Mouse (Mus musculus) CH12.LX (cell line): ENCODE measurements at regions not wholly inside any gene's neighbourhood (a gene's known extent, or its start where the extent isn't known, plus 50 kb on each side); places are given as distances from the start of the nearest gene placed in this dataset.

Experiments
- DNase-seq: peaks from one replicate; pipeline ENCODE4 v3.0.0-alpha.2; 2013; ENCODE audit errors: extremely low read depth
- H3K27ac ChIP-seq: 2 replicates; pipeline ENCODE4 v1.5.1; 2012; ENCODE audit warnings: low read depth, mild to moderate bottlenecking, control low read depth, moderate library complexity; ENCODE audit not compliant: insufficient read depth
- H3K27me3 ChIP-seq: replicated peaks from 2 replicates; pipeline ENCODE3; 2012; ENCODE audit warnings: inconsistent platforms
- H3K36me3 ChIP-seq, 2 experiments: replicated peaks in 1 of 2; 2 replicates each; pipeline versions ENCODE3 to v1.6.1; 2012; ENCODE audit warnings: inconsistent platforms in 1 of 2, low read length in 1 of 2, mild to moderate bottlenecking in 1 of 2, mixed read lengths in 1 of 2, moderate library complexity in 1 of 2; ENCODE audit not compliant: control insufficient read depth in 1 of 2, insufficient read depth in 1 of 2
- H3K4me1 ChIP-seq, 2 experiments: 2 replicates each; pipeline ENCODE4 v1.6.1; 2012; ENCODE audit warnings: inconsistent platforms in 1 of 2, moderate library complexity in 1 of 2; ENCODE audit not compliant: insufficient read depth in 2 of 2, control insufficient read depth in 1 of 2
- H3K4me2 ChIP-seq: 2 replicates; pipeline ENCODE4 v1.6.1; 2012; ENCODE audit warnings: low read depth, mild to moderate bottlenecking, control low read depth; ENCODE audit not compliant: poor library complexity, insufficient read depth, severe bottlenecking
- H3K4me3 ChIP-seq, 3 experiments: fragments of 150-350 bp in 1 of 3; sonication (generic) in 1 of 3; replicated peaks in 1 of 3; 2 replicates each; pipeline versions ENCODE3 to v1.5.1; 2011 to 2012; ENCODE audit warnings: low read depth in 2 of 3, low read length in 2 of 3, mild to moderate bottlenecking in 2 of 3, moderate library complexity in 2 of 3, control low read depth in 1 of 3, improper control_type of control experiment in 1 of 3, inconsistent platforms in 1 of 3, mixed read lengths in 1 of 3; ENCODE audit not compliant: poor library complexity in 1 of 3
- H3K79me2 ChIP-seq: replicated peaks from 2 replicates; pipeline ENCODE4 v1.6.1; 2012; ENCODE audit warnings: mild to moderate bottlenecking, moderate library complexity; ENCODE audit not compliant: control insufficient read depth, poor library complexity, insufficient read depth, severe bottlenecking; ENCODE audit errors: extremely low read depth
- H3K9ac ChIP-seq: 2 replicates; pipeline ENCODE4 v1.6.1; 2012; ENCODE audit warnings: low read depth, mild to moderate bottlenecking, control low read depth, moderate library complexity; ENCODE audit not compliant: insufficient read depth
- H3K9me3 ChIP-seq: replicated peaks from 2 replicates; pipeline ENCODE3; 2012; ENCODE audit warnings: low read length, inconsistent platforms, mixed read lengths
- BHLHE40 ChIP-seq: IDR thresholded peaks from 2 replicates; pipeline ENCODE4 v1.6.1; 2011; ENCODE audit warnings: mild to moderate bottlenecking, low read depth, low read length, improper control_type of control experiment
- E2F4 ChIP-seq: IDR thresholded peaks from 2 replicates; pipeline ENCODE4 v1.6.1; 2011; ENCODE audit warnings: low read depth, low read length, improper control_type of control experiment; ENCODE audit not compliant: insufficient replicate concordance
- ELF1 ChIP-seq: IDR thresholded peaks from 2 replicates; pipeline ENCODE4 v1.6.1; 2014; ENCODE audit warnings: low read depth, mild to moderate bottlenecking, inconsistent platforms, low read length, improper control_type of control experiment
- ETS1 ChIP-seq: conservative IDR thresholded peaks from 2 replicates; pipeline ENCODE4 v1.6.1; 2012; ENCODE audit warnings: low read depth, mild to moderate bottlenecking, inconsistent platforms, low read length, improper control_type of control experiment, moderate library complexity
- GABPA ChIP-seq: IDR thresholded peaks from 2 replicates; pipeline ENCODE4 v1.6.1; 2012; ENCODE audit warnings: low read depth, low read length, improper control_type of control experiment, inconsistent platforms; ENCODE audit not compliant: insufficient replicate concordance
- IRF4 ChIP-seq: IDR thresholded peaks from 2 replicates; pipeline ENCODE4 v1.6.1; 2014; ENCODE audit warnings: low read depth, mild to moderate bottlenecking, inconsistent platforms, low read length, improper control_type of control experiment
- JUND ChIP-seq: conservative IDR thresholded peaks from 2 replicates; pipeline ENCODE4 v1.6.1; 2011; ENCODE audit warnings: low read depth, low read length, improper control_type of control experiment
- KAT2A ChIP-seq: IDR thresholded peaks from 2 replicates; pipeline ENCODE4 v1.6.1; 2012; ENCODE audit warnings: low read length, improper control_type of control experiment, inconsistent platforms; ENCODE audit not compliant: insufficient replicate concordance
- MAZ ChIP-seq: IDR thresholded peaks from 2 replicates; pipeline ENCODE4 v1.6.1; 2012; ENCODE audit warnings: low read depth, mild to moderate bottlenecking, inconsistent platforms, low read length, improper control_type of control experiment, moderate library complexity
- MEF2A ChIP-seq: IDR thresholded peaks from 2 replicates; pipeline ENCODE4 v1.6.1; 2014; ENCODE audit warnings: low read depth, mild to moderate bottlenecking, inconsistent platforms, low read length, improper control_type of control experiment, borderline replicate concordance
- MXI1 ChIP-seq: IDR thresholded peaks from 2 replicates; pipeline ENCODE4 v1.6.1; 2011; ENCODE audit warnings: mild to moderate bottlenecking, low read depth, low read length, improper control_type of control experiment
- NRF1 ChIP-seq: IDR thresholded peaks from 2 replicates; pipeline ENCODE4 v1.6.1; 2014; ENCODE audit warnings: low read depth, mild to moderate bottlenecking, inconsistent platforms, low read length, improper control_type of control experiment, moderate library complexity
- PAX5 ChIP-seq: IDR thresholded peaks from 2 replicates; pipeline ENCODE4 v1.6.1; 2012; ENCODE audit warnings: low read length, inconsistent platforms, mixed read lengths
- POLR2A ChIP-seq: IDR thresholded peaks from 2 replicates; pipeline ENCODE4 v1.6.1; 2011; ENCODE audit warnings: low read depth, mild to moderate bottlenecking, improper control_type of control experiment, low read length
- POLR2AphosphoS2 ChIP-seq: IDR thresholded peaks from 2 replicates; pipeline ENCODE4 v1.6.1; 2011; ENCODE audit warnings: low read depth, low read length, improper control_type of control experiment
- RAD21 ChIP-seq: IDR thresholded peaks from 2 replicates; pipeline ENCODE4 v1.6.1; 2011; ENCODE audit warnings: low read depth, mild to moderate bottlenecking, low read length, improper control_type of control experiment, moderate library complexity
- RCOR1 ChIP-seq: conservative IDR thresholded peaks from 2 replicates; pipeline ENCODE4 v1.6.1; 2012; ENCODE audit warnings: low read depth, mild to moderate bottlenecking, inconsistent platforms, low read length, improper control_type of control experiment
- SIN3A ChIP-seq: IDR thresholded peaks from 2 replicates; pipeline ENCODE4 v1.6.1; 2012; ENCODE audit warnings: low read length, improper control_type of control experiment, inconsistent platforms
- SMC3 ChIP-seq: IDR thresholded peaks from 2 replicates; pipeline ENCODE4 v1.6.1; 2011; ENCODE audit warnings: low read depth, low read length, improper control_type of control experiment
- TCF12 ChIP-seq: IDR thresholded peaks from 2 replicates; pipeline ENCODE4 v1.6.1; 2014; ENCODE audit warnings: low read depth, mild to moderate bottlenecking, inconsistent platforms, low read length, improper control_type of control experiment
- USF2 ChIP-seq: conservative IDR thresholded peaks from 2 replicates; pipeline ENCODE4 v1.6.1; 2011; ENCODE audit warnings: low read depth, low read length, improper control_type of control experiment
- ZC3H11A ChIP-seq: IDR thresholded peaks from 2 replicates; pipeline ENCODE4 v1.6.1; 2012; ENCODE audit warnings: low read depth, mild to moderate bottlenecking, inconsistent platforms, low read length, improper control_type of control experiment
- ZKSCAN1 ChIP-seq: IDR thresholded peaks from 2 replicates; pipeline ENCODE4 v1.6.1; 2012; ENCODE audit warnings: low read depth, inconsistent platforms, low read length, improper control_type of control experiment, borderline replicate concordance
- ZMIZ1 ChIP-seq: IDR thresholded peaks from 2 replicates; pipeline ENCODE4 v1.6.1; 2012; ENCODE audit warnings: low read depth, mild to moderate bottlenecking, inconsistent platforms, low read length, improper control_type of control experiment
- dilution Hi-C: fragments of 300-500 bp; cut with MboI; formaldehyde crosslinking; loops from 2 replicates; pipeline ENCODE4 v1.14.3; 2020; ENCODE audit warnings: low sequenced_read_pairs; ENCODE audit not compliant: extremely low pct_unique_long_range_greater_than_20kb, extremely low pct_ligation_motif_present
- in situ Hi-C: fragments of 300-500 bp; cut with MboI; formaldehyde crosslinking; loops from 3 replicates; pipeline ENCODE4 v1.14.3; 2019; ENCODE audit warnings: low sequenced_read_pairs, low pct_ligation_motif_present, low pct_unique_long_range_greater_than_20kb, mixed read lengths

DNA sequence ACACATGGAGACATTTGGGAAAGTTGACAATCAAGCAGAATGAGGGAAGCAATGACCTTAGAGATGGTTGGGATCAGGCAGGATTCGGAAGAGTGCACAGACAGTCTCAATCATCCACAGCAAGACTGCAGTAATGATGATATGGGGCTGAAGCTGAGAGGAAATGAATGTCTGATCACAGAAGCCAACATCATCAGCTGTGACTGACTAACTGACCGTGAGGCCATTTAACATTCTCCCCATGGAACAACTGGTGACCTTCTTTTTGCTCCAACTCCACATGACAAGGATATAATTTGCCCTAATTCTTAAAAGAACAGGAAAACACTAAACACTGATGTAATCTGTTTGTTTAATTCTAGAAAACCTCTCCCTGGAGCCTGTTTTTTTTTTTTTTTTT, 157.3 kb upstream of the P2ry1 start:
- H3K27me3 ChIP-seq, result no peaks in the 10 kb centered on the region
- dilution Hi-C loops, result no loop called here
- no peak for DNase-seq

DNA sequence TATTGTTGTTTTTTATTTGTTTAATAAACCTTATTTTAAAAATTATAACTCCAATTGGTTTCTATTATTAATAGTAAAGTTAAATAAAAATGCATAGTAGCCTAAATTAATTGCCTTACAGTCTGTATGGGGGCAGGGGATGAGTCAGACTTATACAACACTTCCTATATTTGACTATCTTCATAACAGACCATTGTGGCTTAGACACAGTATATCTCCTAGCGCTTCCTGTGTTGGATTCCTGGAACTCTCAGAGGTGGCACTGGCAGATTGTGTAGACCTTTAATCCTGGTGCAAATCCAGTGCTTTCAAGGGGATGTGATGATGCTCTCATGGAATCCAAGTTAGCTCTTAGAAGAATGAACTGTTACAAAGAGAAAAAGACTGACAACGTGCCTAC, 154.2 kb upstream of the P2ry1 start:
- H3K4me2 ChIP-seq, result no peak overlapping the region

More for the DNA sequence above, 157.3 kb upstream of the P2ry1 start:
- no peak overlapping the region for H3K4me2 ChIP-seq
- H3K9me3 ChIP-seq, result no peaks in the 10 kb centered on the region
- no peaks in the 10 kb centered on the region for H3K4me1 ChIP-seq
- in situ Hi-C loops, result no loop called here
- no peak for TF ChIP-seq RCOR1
- TF ChIP-seq JUND, result no peak
- TF ChIP-seq SIN3A, result no peak
- no peak for TF ChIP-seq ZMIZ1
- TF ChIP-seq PAX5, result no peak
- TF ChIP-seq ZC3H11A, result no peak
- TF ChIP-seq IRF4, result no peak
- TF ChIP-seq POLR2A, result no peak
- no peak for TF ChIP-seq MXI1
- no peak for TF ChIP-seq ETS1
- TF ChIP-seq BHLHE40, result no peak
- TF ChIP-seq KAT2A, result no peak
- no peak for TF ChIP-seq USF2
- no peak for TF ChIP-seq ZKSCAN1
- no peaks in the 10 kb centered on the region for H3K79me2 ChIP-seq
- H3K9ac ChIP-seq, result no peak overlapping the region
- no peaks in the 10 kb centered on the region for H3K36me3 ChIP-seq
- H3K4me3 ChIP-seq, result no peak overlapping the region
- H3K27ac ChIP-seq, result no peak overlapping the region

More for the DNA sequence above, 154.2 kb upstream of the P2ry1 start:
- H3K4me3 ChIP-seq, result no peak overlapping the region
- no peaks in the 10 kb centered on the region for H3K36me3 ChIP-seq
- H3K27ac ChIP-seq, result no peak overlapping the region
- H3K9ac ChIP-seq, result no peak overlapping the region
- no peak for DNase-seq
- TF ChIP-seq NRF1 (no peak), MEF2A (no peak), TCF12 (no peak), ZMIZ1 (no peak), E2F4 (no peak), RAD21 (no peak), RCOR1 (no peak), ELF1 (no peak), POLR2AphosphoS2 (no peak), GABPA (no peak), MAZ (no peak), SMC3 (no peak)
- TF ChIP-seq, all 38 proteins: peak for 0
- H3K27me3 ChIP-seq, result no peaks in the 10 kb centered on the region
- no peaks in the 10 kb centered on the region for H3K9me3 ChIP-seq
- dilution Hi-C loops, result no loop called here
- H3K4me1 ChIP-seq, result no peaks in the 10 kb centered on the region
- in situ Hi-C loops, result no loop called here
- no peaks in the 10 kb centered on the region for H3K79me2 ChIP-seq
